Mouse (Mus musculus): ENCODE measurements around the gene Spink4. TPM values are rescaled to one million over a fixed set of nuclear protein-coding genes. Genes with fewer than 3 reads are reported as not detected.
"Not testable (repeated sequence)": the region's sequence is repeated elsewhere in the genome, so short reads cannot be mapped to it uniquely, and the experiment has no call there.

Spink4 gene
- polyA plus RNA-seq, 1 experiment from 2014 or later: not detected

GRCm38 (mm10) chr4:40921288-40921687 is 1.4 kb downstream of the Spink4 start:
- Histone ChIP-seq H3K9ac (no peak overlapping the region), H3K4me1 (ENCODE audit: insufficient read depth) (no peaks in the 10 kb centered on the region), H3K4me2 (no peak overlapping the region), H3K36me3 (ENCODE audit: insufficient read depth) (no peaks in the 10 kb centered on the region), H3K27ac (ENCODE audit: low read depth) (no peak overlapping the region), H3K4me3 (ENCODE audit: low read depth, low read length) (no peak overlapping the region), H3K9me3 (ENCODE audit: low read depth, low read length) (no peaks in the 10 kb centered on the region), H3K27me3 (ENCODE audit: insufficient read depth, low read length) (no peaks in the 10 kb centered on the region)
- no peak for TF ChIP-seq CTCF (IDR thresholded peaks at IDR 0.05; ENCODE audit: low read depth)
- WGBS: 53% methylated on average over 3 of the region's 3 CpGs
- no peak for ATAC-seq (ENCODE audit: insufficient read depth)
- DNase-seq: no peak

GRCm38 (mm10) chr4:40923087-40923651 is 3.3 kb downstream of the Spink4 start:
- Histone ChIP-seq H3K9ac (no peak overlapping the region), H3K4me3 (ENCODE audit: low read depth, low read length) (no peak overlapping the region), H3K9me3 (ENCODE audit: low read depth, low read length) (no peaks in the 10 kb centered on the region), H3K27ac (ENCODE audit: low read depth) (no peak overlapping the region), H3K27me3 (ENCODE audit: insufficient read depth, low read length) (no peaks in the 10 kb centered on the region), H3K4me2 (no peak overlapping the region), H3K4me1 (ENCODE audit: insufficient read depth) (no peaks in the 10 kb centered on the region), H3K36me3 (ENCODE audit: insufficient read depth) (no peaks in the 10 kb centered on the region)
- 70% methylated on average over 6 of the region's 6 CpGs for WGBS
- no peak for ATAC-seq (ENCODE audit: insufficient read depth)
- no peak for TF ChIP-seq CTCF (IDR thresholded peaks at IDR 0.05; ENCODE audit: low read depth)
- no peak for DNase-seq

- no peak overlapping the region for H3K9ac ChIP-seq
- no peaks in the 10 kb centered on the region for H3K27me3 ChIP-seq (ENCODE audit: insufficient read depth, low read length)
- no peak overlapping the region for H3K27ac ChIP-seq (ENCODE audit: low read depth)
- 50% methylated on average over 3 of the region's 3 CpGs for WGBS
- ATAC-seq (ENCODE audit: insufficient read depth) (no peak), DNase-seq (no peak)
- H3K9me3 ChIP-seq (ENCODE audit: low read depth, low read length): no peaks in the 10 kb centered on the region
- no peaks in the 10 kb centered on the region for H3K4me1 ChIP-seq (ENCODE audit: insufficient read depth)
- no peak for TF ChIP-seq CTCF (IDR thresholded peaks at IDR 0.05; ENCODE audit: low read depth)
- H3K36me3 ChIP-seq (ENCODE audit: insufficient read depth): no peaks in the 10 kb centered on the region
- no peak overlapping the region for H3K4me2 ChIP-seq
- H3K4me3 ChIP-seq (ENCODE audit: low read depth, low read length): no peak overlapping the region
Measured at GRCm38 (mm10) chr4:40925568-40925967, 5.7 kb downstream of the Spink4 start.

DNA sequence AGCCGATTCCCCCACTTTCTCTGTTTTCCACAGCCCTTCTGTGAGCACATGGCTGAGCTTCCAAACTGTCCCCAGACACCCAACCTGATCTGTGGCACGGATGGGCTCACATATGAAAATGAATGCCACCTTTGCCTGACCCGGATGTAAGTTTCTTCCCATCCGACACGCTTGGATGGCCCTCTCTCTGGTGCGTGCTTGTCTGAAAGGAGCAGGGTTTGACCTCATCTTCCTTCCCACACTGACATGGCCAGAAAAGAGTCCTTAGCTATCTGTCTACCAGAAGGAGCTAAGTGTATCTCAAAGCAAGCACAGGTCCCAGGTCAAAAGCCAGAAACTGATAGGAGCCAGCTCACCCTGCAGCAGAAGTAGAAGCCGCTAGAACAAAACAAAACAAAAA is 9.2 kb downstream of the Spink4 start:
- ATAC-seq (ENCODE audit: insufficient read depth) (no peak), DNase-seq (no peak)
- Histone ChIP-seq H3K27me3 (ENCODE audit: insufficient read depth, low read length) (no peaks in the 10 kb centered on the region), H3K27ac (ENCODE audit: low read depth) (no peak overlapping the region), H3K9ac (no peak overlapping the region), H3K4me3 (ENCODE audit: low read depth, low read length) (no peak overlapping the region), H3K4me2 (no peak overlapping the region), H3K36me3 (ENCODE audit: insufficient read depth) (peaks cover 19% of the 10 kb centered on the region), H3K9me3 (ENCODE audit: low read depth, low read length) (no peaks in the 10 kb centered on the region), H3K4me1 (ENCODE audit: insufficient read depth) (no peaks in the 10 kb centered on the region)
- no peak for TF ChIP-seq CTCF (IDR thresholded peaks at IDR 0.05; ENCODE audit: low read depth)
- whole genome bisulfite sequencing: 80% methylated on average over 7 of the region's 7 CpGs

GRCm38 (mm10) chr4:40933694-40934093 is 13.8 kb downstream of the Spink4 start:
- H3K27ac ChIP-seq (ENCODE audit: low read depth): no peak overlapping the region
- H3K9me3 ChIP-seq (ENCODE audit: low read depth, low read length): no peaks in the 10 kb centered on the region
- H3K4me3 ChIP-seq (ENCODE audit: low read depth, low read length): no peak overlapping the region
- no peak for ATAC-seq (ENCODE audit: insufficient read depth)
- no peak overlapping the region for H3K4me2 ChIP-seq
- H3K27me3 ChIP-seq (ENCODE audit: insufficient read depth, low read length): no peaks in the 10 kb centered on the region
- no peak for DNase-seq
- no peak overlapping the region for H3K9ac ChIP-seq
- no peak for TF ChIP-seq CTCF (IDR thresholded peaks at IDR 0.05; ENCODE audit: low read depth)
- no peaks in the 10 kb centered on the region for H3K4me1 ChIP-seq (ENCODE audit: insufficient read depth)
- WGBS: 74% methylated on average over 5 of the region's 5 CpGs
- H3K36me3 ChIP-seq (ENCODE audit: insufficient read depth): peaks cover 57% of the 10 kb centered on the region

GRCm38 (mm10) chr4:40934369-40934768 is 14.5 kb downstream of the Spink4 start:
- H3K4me3 ChIP-seq (ENCODE audit: low read depth, low read length); H3K9ac ChIP-seq; ATAC-seq (ENCODE audit: insufficient read depth); H3K4me1 ChIP-seq (ENCODE audit: insufficient read depth); H3K27ac ChIP-seq (ENCODE audit: low read depth); H3K27me3 ChIP-seq (ENCODE audit: insufficient read depth, low read length); DNase-seq; H3K9me3 ChIP-seq (ENCODE audit: low read depth, low read length); H3K4me2 ChIP-seq: not testable (repeated sequence)
- 89% methylated on average over 3 of the region's 3 CpGs for WGBS
- peaks cover 64% of the 10 kb centered on the region for H3K36me3 ChIP-seq (ENCODE audit: insufficient read depth)

GRCm38 (mm10) chr4:40936175-40936839 is 16.5 kb downstream of the Spink4 start:
- no peak for TF ChIP-seq CTCF (IDR thresholded peaks at IDR 0.05; ENCODE audit: low read depth)
- WGBS: 84% methylated on average over 9 of the region's 9 CpGs

More at GRCm38 (mm10) chr4:40936175-40936839, 16.5 kb downstream of the Spink4 start:
- H3K4me3 ChIP-seq (ENCODE audit: low read depth, low read length): no peak overlapping the region
- ATAC-seq (ENCODE audit: insufficient read depth) (no peak), DNase-seq (no peak)
- no peak overlapping the region for H3K27ac ChIP-seq (ENCODE audit: low read depth)
- no peak overlapping the region for H3K4me2 ChIP-seq
- no peaks in the 10 kb centered on the region for H3K4me1 ChIP-seq (ENCODE audit: insufficient read depth)
- H3K9me3 ChIP-seq (ENCODE audit: low read depth, low read length): no peaks in the 10 kb centered on the region
- no peaks in the 10 kb centered on the region for H3K27me3 ChIP-seq (ENCODE audit: insufficient read depth, low read length)
- no peak overlapping the region for H3K9ac ChIP-seq
- peaks cover 83% of the 10 kb centered on the region for H3K36me3 ChIP-seq (ENCODE audit: insufficient read depth)

Measured in lung, embryonic 14.5 days (tissue).